Mouse (Mus musculus): Measurements from ENCODE around the gene Aanat.

DNA sequence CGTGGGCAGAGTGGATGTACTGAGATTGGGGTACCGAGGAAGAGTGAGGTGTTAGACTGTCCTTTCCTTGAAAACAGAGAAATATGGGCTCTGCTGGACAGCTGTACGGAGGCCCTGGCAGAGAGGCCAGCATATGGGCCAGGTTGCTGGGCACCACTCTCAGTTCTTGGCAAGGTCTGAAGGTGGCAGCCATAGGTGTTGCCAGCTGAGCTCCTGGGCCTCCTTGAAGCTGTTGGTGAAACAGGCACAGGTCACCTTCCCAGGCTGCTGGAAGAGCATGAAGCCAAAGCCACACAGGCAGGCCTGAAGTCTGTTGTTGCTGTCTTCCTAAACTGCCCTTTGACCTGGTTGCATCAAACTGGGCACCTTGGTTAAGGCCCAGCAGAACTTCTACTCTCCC lies 55.5 kb downstream of the Aanat start:
- TF ChIP-seq CTCF (IDR thresholded peaks at IDR 0.05; ENCODE audit: control insufficient read depth, insufficient read depth, insufficient replicate concordance, low read depth, low read length), result no peak
- no peak for TF ChIP-seq POLR2A (IDR thresholded peaks at IDR 0.05; ENCODE audit: control insufficient read depth, low read depth, low read length)

Measured in testis, adult 2 months (tissue).